Mouse (Mus musculus) embryo, embryonic 11.5 days (tissue): ENCODE results near the gene Umps.

Experiments
- DNase-seq: peaks from one replicate; pipeline ENCODE4 v3.0.0-alpha.2; 2012; ENCODE audit warnings: low read depth, low spot score

Gene Umps

DNA sequence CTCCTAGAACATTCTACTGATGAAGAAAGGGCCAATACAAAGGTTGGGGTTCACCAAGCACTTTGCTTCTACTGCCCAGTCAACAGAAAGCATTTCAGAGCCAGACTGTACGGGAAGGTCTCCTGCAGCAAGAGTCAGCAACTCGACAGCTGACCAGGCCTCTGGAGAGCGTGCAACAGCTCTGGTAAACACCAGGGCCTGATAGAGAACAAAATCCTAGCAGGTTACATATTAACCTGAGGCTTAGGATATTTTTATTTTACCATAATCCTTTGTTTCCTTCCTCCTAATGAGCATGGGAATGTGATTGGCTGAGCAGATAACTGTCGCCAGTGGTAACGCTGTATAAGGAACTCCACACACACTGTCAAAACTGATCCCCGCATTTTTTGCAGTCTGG lies 3.3 kb downstream of the Umps start:
- DNase-seq = no peak

DNA sequence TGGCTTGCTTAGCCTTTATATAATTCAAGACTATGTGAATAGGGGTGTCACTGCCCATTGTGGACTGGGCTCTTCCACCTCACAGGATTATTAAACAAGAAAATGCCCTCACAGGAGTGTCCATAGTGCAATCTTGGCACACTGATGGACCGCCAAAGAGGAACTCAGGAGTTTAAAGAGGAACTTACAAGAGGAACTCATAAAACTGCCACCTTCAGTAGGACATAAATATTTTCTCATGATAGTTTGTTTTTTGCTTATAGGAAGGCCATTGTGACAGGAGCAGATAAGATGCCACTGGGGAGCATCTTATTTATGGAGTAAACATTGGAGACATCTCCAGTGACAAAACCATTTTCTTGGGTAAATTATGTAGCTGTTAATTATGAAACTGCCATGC lies 12.0 kb downstream of the Umps start:
- no peak for DNase-seq

DNA sequence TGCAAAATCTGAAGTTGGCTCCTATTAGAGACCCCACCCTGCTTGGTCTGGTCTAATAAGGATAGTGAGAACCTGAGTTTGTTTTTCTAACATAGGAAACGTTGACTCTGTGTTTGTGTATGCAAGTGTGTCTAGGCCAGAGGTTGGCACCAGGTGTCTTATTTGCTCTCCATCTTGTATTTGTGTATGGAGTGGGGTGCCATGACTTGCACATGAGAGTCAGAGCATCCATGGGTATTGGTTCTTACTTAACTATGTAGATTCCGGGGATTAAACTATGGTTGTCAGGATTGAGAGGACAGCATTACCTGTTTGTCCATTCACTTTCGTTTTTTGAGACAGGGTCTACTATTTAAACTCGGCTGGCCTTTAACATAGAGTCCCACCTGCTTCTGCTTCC lies 13.8 kb downstream of the Umps start:
- DNase-seq = no peak

DNA sequence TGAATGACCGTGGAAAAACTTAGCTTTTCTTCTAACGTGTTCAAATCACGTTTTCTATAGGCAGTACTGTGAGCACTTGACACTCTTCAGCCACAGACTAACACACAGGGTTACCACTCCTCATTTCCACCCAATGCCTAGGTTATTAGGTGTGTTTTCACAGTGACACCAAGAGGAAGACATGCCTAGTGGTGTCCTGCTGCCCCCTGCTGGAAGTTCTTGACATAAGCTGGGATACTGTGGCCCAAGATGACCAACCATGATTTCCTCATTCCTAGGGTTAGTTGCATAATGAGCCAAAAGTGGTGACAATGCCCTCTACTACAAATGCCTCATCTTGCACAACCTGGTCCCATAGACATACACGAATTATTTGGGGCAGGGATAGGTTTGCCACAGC lies 16.0 kb downstream of the Umps start:
- DNase-seq = peak; percentile 72

DNA sequence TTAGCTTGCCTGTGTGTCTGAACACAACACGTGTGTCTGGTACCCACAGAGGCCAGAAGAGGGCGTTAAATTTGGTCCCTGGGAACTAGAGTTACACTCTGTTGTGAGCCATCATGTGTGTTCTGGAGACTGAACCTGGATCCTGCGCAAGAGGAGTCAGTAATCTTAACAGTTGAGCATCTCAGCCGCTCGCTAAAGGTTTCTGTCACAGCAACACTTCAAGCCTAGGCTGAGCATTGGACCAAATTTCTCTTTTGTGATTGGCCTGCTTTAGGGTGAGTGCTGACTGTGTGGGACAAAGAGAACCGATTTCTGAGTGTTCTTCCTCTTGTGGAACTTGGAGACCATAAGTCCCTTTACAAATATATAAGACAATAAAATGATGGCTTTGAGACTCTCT lies 16.5 kb downstream of the Umps start:
- no peak for DNase-seq

DNA sequence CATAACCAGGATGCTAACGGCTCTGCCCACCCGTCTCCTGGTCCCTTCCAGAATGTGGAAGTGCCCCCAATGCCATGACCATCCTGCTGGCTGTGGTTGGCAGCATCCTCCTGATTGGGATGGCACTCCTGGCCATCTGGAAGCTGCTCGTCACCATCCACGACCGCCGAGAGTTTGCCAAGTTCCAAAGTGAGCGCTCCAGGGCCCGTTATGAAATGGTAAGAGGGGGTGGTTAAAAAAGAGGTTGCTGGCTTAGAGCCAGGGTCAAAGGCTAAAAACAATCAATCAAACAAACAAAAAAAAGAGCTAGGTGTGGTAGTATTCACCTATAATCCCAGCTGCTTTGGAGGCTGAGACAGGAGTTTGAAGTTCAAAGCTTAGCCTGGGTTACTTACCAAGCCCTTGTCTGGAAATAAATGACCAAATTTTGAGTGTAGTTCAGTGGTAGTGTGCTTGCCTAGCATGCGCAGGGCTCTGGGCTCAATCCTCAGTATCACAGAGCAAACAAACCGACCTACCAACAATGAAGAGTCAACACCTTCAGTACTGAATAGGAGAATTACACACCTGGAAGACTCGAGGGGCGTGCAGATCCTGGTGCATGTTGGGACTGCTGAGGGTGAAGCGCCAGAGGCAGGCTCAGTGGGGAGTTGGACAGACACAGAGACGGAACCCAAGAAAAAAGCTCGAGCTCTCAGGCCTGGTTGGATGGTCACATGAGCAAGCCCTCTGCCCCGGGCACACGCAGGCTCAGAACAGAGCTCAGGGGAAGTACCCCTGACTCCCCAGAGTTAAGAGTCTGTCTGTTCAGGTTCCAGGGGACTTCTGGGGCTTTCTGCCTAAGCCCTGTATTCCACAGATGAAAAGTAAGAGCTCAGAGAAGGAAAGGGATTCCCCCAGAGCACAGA lies 18.9 kb downstream of the Umps start:
- no peak for DNase-seq

DNA sequence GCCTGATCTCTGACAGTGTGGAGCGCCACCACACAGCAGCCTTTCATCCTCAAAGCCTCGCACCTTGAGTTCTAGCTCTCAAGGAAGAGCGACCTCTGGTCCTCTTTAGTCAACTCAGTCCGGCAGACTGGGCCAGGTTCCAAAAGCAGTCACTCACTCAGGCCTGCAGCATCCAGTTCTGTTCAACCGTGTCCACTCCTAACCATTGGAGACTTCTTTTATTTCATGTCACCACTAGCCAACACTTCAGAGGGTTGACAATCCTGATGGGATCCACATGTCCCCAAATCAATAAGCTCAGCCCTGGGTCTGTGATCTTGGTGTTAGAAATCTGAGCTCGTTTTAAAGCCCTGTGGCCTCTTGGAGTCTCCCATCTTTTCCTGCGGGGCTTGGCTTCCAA lies 20.8 kb downstream of the Umps start:
- no peak for DNase-seq

DNA sequence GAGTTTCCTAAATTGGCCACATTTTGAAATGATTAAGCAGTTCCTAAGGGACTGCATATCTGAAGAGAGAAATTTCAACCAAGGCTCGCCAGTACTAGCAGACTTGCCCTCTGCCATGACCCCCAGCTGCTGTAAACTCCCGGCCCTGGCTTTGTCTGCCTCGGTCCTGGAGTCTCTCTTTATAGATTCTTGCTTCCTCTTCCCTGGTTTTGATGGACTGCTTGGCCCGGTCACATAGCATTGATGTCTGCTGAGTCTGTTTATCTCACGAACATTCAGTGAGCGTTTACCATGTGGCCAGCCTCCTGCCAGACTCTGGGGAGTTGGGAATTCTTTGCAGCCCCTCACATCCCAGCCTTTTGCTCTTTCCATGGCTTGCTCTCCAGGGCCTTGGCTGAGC lies 22.1 kb downstream of the Umps start:
- DNase-seq = no peak

DNA sequence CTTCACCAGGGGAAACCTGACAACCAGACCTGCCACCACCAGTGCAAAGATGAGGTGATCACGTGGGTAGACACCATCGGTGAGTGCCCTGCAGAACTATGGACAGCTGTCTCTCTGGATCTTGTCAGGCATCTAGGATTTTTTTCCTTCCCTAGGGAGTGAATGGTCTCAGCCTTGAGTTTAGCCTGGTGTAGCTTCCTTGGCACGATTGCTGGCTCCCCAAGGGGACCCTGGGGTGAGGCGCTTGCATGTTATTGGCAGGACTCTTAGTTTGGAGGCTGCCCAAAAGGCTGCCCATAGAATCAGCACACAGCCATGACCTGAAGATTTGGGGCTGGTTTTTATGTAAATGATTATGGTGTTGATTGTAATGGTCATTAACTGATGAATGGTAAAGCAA lies 22.7 kb downstream of the Umps start:
- no peak for DNase-seq

DNA sequence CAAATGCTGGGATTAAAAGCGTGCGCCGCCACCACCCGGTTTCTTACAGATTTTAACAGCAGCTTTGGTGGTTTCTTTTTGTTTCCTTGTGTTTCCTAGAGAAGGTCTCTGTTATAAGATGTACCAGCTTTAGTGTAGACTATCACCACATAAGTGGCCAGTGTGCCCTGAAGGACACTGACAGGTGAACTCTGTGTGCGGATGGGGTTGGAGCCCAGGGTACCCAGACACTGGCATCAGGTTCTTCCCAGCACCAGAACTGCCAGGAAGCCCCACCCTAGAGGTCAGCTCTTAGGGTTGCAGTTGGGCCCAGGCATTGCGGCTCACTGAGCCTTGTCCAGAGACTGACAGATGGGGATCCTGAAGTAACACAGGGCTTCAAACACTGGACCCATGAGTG lies 23.4 kb downstream of the Umps start:
- no peak for DNase-seq

DNA sequence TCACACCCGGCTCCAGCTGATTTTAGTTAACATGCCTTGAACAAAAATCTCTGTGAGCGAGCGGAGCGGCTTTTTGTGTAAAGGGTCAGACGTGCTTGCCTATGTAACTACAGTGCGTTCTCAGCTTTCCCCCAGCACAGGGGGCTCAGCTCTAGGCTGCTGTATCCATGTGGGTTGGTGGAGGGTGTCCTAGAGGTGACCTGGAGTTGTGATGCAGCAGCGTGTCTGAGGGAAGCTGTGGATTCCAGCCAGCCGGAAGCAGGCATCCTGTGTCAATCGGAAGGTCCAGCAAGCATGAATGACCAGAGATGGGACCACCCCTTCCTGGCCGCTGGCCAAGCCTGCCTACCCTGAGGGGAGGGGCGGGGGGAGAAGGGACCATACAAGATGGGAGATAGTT lies 24.5 kb downstream of the Umps start:
- no peak for DNase-seq

DNA sequence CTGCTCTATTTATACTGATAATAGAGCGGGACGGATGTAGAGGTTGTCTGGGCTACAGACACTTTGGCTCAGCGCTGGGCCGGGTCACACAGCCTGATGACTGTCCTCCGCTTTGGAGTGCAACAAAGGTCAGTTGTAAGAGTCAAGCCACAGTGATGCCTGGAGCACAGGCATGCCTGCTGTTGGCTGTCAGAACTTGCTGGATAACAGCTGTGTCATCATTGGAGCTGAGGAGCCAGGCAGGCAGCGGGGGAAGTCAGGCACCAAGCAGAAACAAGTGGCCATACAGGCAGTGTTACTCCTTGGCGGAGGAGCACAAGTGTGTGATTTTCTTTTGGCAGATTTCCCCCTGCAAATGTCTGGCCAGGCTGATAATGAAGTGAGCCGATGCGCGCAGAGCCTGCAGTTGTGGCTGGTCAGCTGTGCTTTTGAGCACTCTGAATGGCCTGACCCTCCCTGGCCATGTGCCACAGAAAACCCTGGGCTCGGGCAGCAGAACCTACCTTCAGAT lies 25.5 kb downstream of the Umps start:
- DNase-seq = no peak

DNA sequence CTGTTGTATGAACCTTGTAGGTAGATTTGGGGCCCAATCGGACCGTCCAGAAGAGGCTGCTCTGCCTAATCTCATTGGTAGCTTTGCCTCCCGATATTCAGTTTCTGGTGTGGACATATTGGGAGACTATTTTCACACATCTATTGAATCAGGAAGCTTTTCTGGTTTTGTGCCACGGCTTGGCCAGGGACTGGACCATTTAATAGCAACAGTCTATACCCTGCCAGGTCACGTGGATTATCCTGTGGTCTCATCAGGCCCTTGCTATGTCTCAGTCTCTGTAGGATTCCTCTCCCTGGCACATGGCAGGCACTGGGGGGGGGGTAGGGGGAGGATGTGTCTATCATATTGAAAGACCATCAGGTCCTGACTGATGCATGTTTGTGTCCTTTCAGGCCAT lies 26.7 kb downstream of the Umps start:
- no peak for DNase-seq

DNA sequence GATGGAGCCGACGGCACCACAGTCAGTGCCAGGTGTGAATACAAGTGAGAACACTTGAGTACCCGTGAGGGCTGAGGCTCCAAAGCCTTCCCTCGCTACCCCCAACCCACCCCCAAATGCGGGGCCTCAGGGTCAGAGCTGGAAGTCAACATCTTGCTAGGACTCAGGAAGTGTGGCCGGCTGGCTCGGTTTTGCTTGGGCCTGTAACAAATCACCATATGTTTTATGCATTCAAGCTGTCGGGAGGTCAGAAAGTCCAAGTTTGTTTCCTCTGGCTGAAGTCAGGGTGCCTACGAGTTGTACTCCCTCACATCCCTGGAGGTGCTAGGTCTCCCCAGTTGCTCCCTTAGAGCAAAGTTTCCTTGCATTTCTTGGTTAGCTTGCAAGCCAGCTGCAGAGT lies 27.2 kb downstream of the Umps start:
- DNase-seq = no peak

DNA sequence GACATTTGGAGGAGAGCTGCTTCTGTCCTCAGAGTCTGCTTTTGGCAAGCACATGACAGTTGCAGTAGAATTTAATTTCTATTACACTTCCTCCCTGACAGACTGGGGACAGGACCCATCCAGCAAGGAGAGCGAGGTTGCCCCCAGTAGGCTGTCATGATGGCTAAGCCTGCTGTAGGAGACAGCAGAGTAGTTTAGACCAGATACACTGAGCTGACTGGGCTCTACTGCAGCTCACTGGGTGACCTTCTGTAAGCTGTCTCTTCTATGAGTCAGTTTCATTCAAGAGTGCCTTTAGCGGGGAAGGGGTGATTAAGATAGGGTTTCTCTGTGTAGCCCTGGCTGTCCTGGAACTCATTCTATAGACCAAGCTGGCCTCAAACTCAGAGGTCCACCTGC lies 27.7 kb downstream of the Umps start:
- no peak for DNase-seq

DNA sequence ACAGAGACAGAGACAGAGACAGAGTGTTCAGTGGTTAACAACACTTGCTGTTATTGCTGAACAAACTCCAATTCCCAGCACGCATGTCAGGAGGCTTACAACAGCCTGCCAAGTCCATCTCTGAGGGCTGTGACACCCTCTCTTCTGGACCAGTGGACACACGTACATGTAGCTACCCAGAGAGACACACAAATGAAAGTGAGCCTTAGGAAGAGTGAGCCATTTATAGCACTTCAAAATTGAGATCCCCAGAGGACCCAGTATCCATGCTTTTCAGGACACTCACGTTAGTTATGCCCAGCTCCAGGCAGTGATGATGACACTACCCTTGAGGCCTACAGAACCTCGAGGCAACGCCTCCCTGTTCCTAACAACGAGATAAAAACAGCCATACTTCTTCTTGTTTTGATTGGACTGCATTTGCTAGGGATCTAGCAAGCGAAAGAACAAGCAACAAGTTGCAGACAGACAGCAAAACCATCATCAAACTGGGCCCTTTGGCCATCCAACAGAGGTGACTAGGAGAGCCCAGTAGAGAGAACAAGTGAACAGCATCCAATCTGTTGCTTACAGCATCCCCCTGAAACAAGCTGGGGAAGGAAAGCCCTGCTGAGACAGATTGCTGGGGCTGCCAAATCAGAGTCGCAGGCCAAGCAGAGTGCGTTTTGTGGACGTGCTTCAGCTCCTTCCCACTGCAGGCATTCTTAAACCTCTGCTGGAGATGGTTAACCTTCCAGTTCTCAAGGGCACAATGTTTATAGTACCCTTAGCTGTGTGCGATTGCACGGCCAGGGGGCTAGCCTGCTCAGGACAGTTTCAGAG lies 28.3 kb downstream of the Umps start:
- DNase-seq = no peak

DNA sequence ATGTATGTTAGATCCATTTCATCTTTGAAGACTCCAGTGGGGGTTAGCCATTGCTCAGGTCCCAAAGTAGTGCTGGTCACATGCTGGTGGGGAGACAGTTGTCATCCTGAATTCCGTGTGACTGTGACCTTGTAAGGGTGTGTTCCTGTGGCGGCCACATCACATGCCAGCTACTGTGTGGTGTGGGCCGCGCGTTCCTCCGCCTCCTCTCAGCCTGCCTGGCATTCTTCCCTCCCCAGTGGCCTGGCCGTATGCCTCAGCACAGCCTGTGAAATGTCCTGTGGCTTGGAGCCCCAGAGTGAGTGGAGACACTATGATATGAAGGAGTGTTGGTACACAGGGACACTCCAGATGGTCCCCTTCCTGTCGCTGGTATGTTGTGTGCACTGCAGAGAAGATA lies 29.3 kb downstream of the Umps start:
- DNase-seq = no peak

DNA sequence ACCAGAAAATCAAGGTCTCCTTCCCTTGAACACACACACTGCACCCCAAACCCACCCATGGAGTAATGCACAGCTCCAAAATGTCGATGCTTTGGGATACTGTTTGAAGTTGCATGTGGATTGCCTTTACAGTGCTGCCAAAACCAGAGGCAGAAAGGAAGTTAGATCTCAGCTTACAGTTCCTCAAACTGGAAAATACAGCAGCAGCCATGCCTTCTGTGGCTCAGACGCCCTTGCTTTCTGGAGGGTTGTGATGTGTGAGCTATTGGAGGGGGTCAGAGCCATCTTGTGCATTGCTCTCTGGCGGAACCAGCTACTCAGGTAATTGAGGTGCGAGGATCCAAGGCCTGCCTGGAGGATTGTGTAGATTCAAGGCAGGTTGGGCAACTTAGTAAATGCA lies 30.0 kb downstream of the Umps start:
- DNase-seq = no peak

DNA sequence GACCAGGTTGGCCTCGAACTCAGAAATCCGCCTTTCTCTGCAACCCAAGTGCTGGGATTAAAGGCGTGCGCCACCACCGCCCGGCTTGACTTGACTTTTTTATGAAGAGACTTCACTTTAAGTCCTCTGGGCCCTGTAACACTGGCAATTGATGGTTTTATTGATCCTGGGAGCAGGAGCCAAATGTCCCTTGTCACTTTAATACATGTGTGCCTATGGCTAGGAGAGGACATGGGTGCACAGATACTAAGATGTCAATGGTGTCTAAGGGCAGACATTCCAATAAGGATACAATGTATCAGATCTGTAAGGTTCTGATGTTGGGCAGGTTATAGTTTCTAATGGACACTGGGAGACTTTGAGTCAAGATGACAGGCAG lies 31.4 kb downstream of the Umps start:
- no peak for DNase-seq

DNA sequence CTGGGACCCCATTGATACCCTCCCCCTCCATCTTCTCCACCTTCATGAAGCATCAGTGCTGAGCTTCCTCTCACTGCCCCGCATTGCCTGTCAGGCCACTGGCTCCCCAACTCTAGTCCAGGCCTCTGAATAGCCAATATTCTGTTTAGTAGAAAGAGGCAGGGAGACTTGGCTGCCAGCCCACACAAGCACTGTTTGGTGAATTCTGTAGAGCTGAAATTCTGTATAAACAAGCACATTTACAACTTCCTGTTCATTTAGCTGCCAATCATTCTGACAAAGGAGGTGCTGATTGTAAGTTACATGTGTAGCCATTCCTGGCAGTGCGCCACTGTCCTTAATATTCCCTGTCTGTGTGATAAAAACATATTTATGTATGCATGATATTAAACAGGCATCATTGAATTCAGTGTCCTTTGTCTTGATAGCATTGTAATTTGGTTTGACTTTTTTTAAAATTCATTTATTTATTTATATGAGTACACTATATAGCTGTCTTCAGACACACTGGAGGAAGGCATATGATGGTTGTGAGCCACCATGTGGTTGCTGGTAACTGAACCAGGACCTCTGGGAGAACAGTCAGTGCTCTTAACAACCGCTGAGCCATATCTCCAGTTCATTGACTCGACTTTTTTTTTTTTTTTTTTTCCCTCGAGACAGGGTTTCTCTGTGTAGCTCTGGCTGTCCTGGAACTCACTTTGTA lies 32.0 kb downstream of the Umps start:
- no peak for DNase-seq

DNA sequence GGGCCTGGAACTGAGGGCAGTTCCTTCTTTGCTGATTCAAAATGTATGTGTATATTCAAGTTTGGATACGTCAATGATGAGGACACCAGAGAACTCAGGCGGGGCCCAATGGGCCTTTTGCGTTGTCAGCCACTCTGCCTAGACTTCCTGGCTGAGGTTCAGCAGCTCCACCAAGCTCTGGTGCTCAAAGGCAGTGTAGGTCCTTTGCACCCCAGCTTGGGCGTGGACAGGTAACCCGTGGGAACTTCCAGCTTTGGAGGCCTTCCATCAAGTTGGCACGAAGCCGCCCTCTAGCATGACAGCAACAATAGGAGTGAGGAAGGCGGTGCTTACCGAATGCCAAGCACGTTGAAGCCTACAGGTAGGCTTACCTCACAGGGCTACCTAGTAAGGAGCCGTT lies 33.4 kb downstream of the Umps start:
- DNase-seq = no peak

DNA sequence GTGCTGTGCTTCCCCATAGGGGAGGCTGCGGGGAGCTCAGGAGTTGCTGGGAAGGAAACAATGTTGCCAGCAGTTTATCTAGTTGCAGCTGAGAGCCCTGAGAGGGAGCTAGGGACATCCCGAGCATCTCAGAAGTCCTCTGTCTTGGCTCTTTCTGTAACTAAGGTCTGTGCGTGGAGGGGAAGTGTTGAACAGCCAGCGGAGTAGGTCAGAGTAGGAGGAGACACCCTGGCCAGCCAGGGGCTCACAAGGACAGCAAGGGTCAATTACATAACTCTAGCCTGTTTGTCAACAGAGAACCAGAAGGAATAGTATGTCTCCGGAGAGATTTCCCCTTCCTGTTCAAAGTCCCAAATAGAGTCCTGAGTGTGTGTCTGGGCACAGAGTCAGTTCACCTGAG lies 34.7 kb downstream of the Umps start:
- DNase-seq = no peak
